Mouse (Mus musculus) stomach, postnatal 0 days (tissue): Measurements from ENCODE around the gene Nprl3.
"Not testable (repeated sequence)": the region's sequence is repeated elsewhere in the genome, so short reads cannot be mapped to it uniquely, and the experiment has no call there.

Source experiments
- CTCF ChIP-seq: IDR thresholded peaks from 2 replicates; pipeline ENCODE4 v1.5.1; 2016; ENCODE audit warnings: antibody characterized with exemption, low read depth, mild to moderate bottlenecking, moderate library complexity
- EP300 ChIP-seq: optimal IDR thresholded peaks from 2 replicates; pipeline ENCODE3; 2016; ENCODE audit warnings: antibody characterized with exemption

- not testable (repeated sequence) for TF ChIP-seq CTCF, EP300
Measured at GRCm38 (mm10) chr11:32293479-32293878, 26.0 kb upstream of the Nprl3 start.
